Mouse (Mus musculus): ENCODE measurements around the gene Esrrg. TPM values are rescaled to one million over a fixed set of nuclear protein-coding genes. Genes with fewer than 3 reads are reported as not detected.

Gene Esrrg
- polyA plus RNA-seq, 1 experiment from 2014 or later: 36.6 TPM

GRCm38 (mm10) chr1:188031276-188031675, 422.7 kb downstream of the Esrrg start:
- H3K27me3 ChIP-seq: no peaks in the 10 kb centered on the region
- H3K4me1 ChIP-seq (replicated peaks): peaks cover 12% of the 10 kb centered on the region
- no peak overlapping the region for H3K27ac ChIP-seq (replicated peaks)
- no peak overlapping the region for H3K4me2 ChIP-seq
- no peak overlapping the region for H3K9ac ChIP-seq
- H3K9me3 ChIP-seq: no peaks in the 10 kb centered on the region
- no peaks in the 10 kb centered on the region for H3K36me3 ChIP-seq
- ATAC-seq (ENCODE audit: low FRiP score, low read depth): no peak
- WGBS: 22% methylated on average over 4 of the region's 4 CpGs
- no peak overlapping the region for H3K4me3 ChIP-seq

GRCm38 (mm10) chr1:188035957-188036356, 427.4 kb downstream of the Esrrg start:
- Histone ChIP-seq H3K36me3 (no peaks in the 10 kb centered on the region), H3K4me2 (no peak overlapping the region), H3K27me3 (no peaks in the 10 kb centered on the region), H3K27ac (replicated peaks) (no peak overlapping the region), H3K9ac (no peak overlapping the region), H3K4me1 (replicated peaks) (no peaks in the 10 kb centered on the region; the same call in 1 of the 2 replicates), H3K9me3 (no peaks in the 10 kb centered on the region), H3K4me3 (no peak overlapping the region)
- ATAC-seq (ENCODE audit: low FRiP score, low read depth): no peak
- WGBS: 50% methylated on average over 8 of the region's 8 CpGs

- peak; percentile 42; the same call in 1 of the 2 replicates for ATAC-seq (ENCODE audit: low FRiP score, low read depth)
- Histone ChIP-seq H3K27me3 (no peaks in the 10 kb centered on the region), H3K36me3 (no peaks in the 10 kb centered on the region), H3K4me1 (replicated peaks) (no peaks in the 10 kb centered on the region), H3K9me3 (no peaks in the 10 kb centered on the region), H3K9ac (no peak overlapping the region), H3K4me3 (no peak overlapping the region), H3K27ac (replicated peaks) (no peak overlapping the region), H3K4me2 (no peak overlapping the region)
- 63% methylated on average over 6 of the region's 6 CpGs for WGBS
Measured at GRCm38 (mm10) chr1:188046691-188047121, 438.1 kb downstream of the Esrrg start.

- no peak overlapping the region for H3K4me2 ChIP-seq
- H3K9me3 ChIP-seq: no peaks in the 10 kb centered on the region
- H3K27ac ChIP-seq (replicated peaks): no peak overlapping the region
- H3K9ac ChIP-seq: no peak overlapping the region
- ATAC-seq (ENCODE audit: low FRiP score, low read depth): no peak
- H3K27me3 ChIP-seq: no peaks in the 10 kb centered on the region
- no peaks in the 10 kb centered on the region for H3K36me3 ChIP-seq
- no peaks in the 10 kb centered on the region for H3K4me1 ChIP-seq (replicated peaks)
- no peak overlapping the region for H3K4me3 ChIP-seq
- WGBS: 86% methylated on average over 3 of the region's 3 CpGs
Measured at GRCm38 (mm10) chr1:188047148-188047547, 438.6 kb downstream of the Esrrg start.

- H3K27me3 ChIP-seq: no peaks in the 10 kb centered on the region
- H3K9me3 ChIP-seq: no peaks in the 10 kb centered on the region
- ATAC-seq (ENCODE audit: low FRiP score, low read depth): no peak
- no peaks in the 10 kb centered on the region for H3K4me1 ChIP-seq (replicated peaks)
- H3K9ac ChIP-seq: no peak overlapping the region
- no peak overlapping the region for H3K27ac ChIP-seq (replicated peaks)
- 87% methylated on average over 3 of the region's 3 CpGs for WGBS
- H3K4me2 ChIP-seq: no peak overlapping the region
- H3K4me3 ChIP-seq: no peak overlapping the region
- H3K36me3 ChIP-seq: no peaks in the 10 kb centered on the region
Measured at GRCm38 (mm10) chr1:188055888-188056287, 447.3 kb downstream of the Esrrg start.

GRCm38 (mm10) chr1:188057892-188058291, 449.3 kb downstream of the Esrrg start:
- Histone ChIP-seq H3K36me3 (no peaks in the 10 kb centered on the region), H3K9me3 (no peaks in the 10 kb centered on the region), H3K4me3 (no peak overlapping the region), H3K9ac (no peak overlapping the region), H3K4me2 (no peak overlapping the region), H3K4me1 (replicated peaks) (no peaks in the 10 kb centered on the region), H3K27me3 (no peaks in the 10 kb centered on the region), H3K27ac (replicated peaks) (no peak overlapping the region)
- no peak for ATAC-seq (ENCODE audit: low FRiP score, low read depth)
- 51% methylated on average over 4 of the region's 4 CpGs for WGBS

GRCm38 (mm10) chr1:188059006-188059405, 450.4 kb downstream of the Esrrg start:
- Histone ChIP-seq H3K9ac (no peak overlapping the region), H3K27me3 (no peaks in the 10 kb centered on the region), H3K4me2 (no peak overlapping the region), H3K27ac (replicated peaks) (no peak overlapping the region), H3K9me3 (no peaks in the 10 kb centered on the region), H3K36me3 (no peaks in the 10 kb centered on the region), H3K4me1 (replicated peaks) (no peaks in the 10 kb centered on the region), H3K4me3 (no peak overlapping the region)
- 88% methylated on average over 6 of the region's 6 CpGs for WGBS
- ATAC-seq (ENCODE audit: low FRiP score, low read depth): no peak

- Histone ChIP-seq H3K27ac (replicated peaks) (no peak overlapping the region), H3K27me3 (no peaks in the 10 kb centered on the region), H3K9ac (no peak overlapping the region), H3K9me3 (no peaks in the 10 kb centered on the region), H3K4me1 (replicated peaks) (no peaks in the 10 kb centered on the region), H3K36me3 (no peaks in the 10 kb centered on the region), H3K4me3 (no peak overlapping the region), H3K4me2 (no peak overlapping the region)
- 79% methylated on average over 7 of the region's 7 CpGs for WGBS
- no peak for ATAC-seq (ENCODE audit: low FRiP score, low read depth)
Measured at GRCm38 (mm10) chr1:188060493-188060892, 451.9 kb downstream of the Esrrg start.

GRCm38 (mm10) chr1:188068833-188069232, 460.2 kb downstream of the Esrrg start:
- Histone ChIP-seq H3K27me3 (no peaks in the 10 kb centered on the region), H3K4me2 (no peak overlapping the region), H3K4me1 (replicated peaks) (no peaks in the 10 kb centered on the region), H3K36me3 (no peaks in the 10 kb centered on the region), H3K4me3 (no peak overlapping the region), H3K9me3 (no peaks in the 10 kb centered on the region), H3K27ac (replicated peaks) (no peak overlapping the region), H3K9ac (no peak overlapping the region)
- ATAC-seq (ENCODE audit: low FRiP score, low read depth): no peak
- 82% methylated on average over 9 of the region's 9 CpGs for WGBS

- no peaks in the 10 kb centered on the region for H3K36me3 ChIP-seq
- no peak overlapping the region for H3K4me2 ChIP-seq
- no peak for ATAC-seq (ENCODE audit: low FRiP score, low read depth)
- no peak overlapping the region for H3K4me3 ChIP-seq
- H3K9me3 ChIP-seq: no peaks in the 10 kb centered on the region
- H3K4me1 ChIP-seq (replicated peaks): no peaks in the 10 kb centered on the region
- H3K27me3 ChIP-seq: no peaks in the 10 kb centered on the region
- no peak overlapping the region for H3K9ac ChIP-seq
- no peak overlapping the region for H3K27ac ChIP-seq (replicated peaks)
Measured at GRCm38 (mm10) chr1:188069849-188070248, 461.3 kb downstream of the Esrrg start.

GRCm38 (mm10) chr1:188077561-188078195, 469.1 kb downstream of the Esrrg start:
- Histone ChIP-seq H3K9me3 (no peaks in the 10 kb centered on the region), H3K4me3 (no peak overlapping the region), H3K9ac (no peak overlapping the region), H3K27me3 (no peaks in the 10 kb centered on the region), H3K4me2 (no peak overlapping the region), H3K27ac (replicated peaks) (no peak overlapping the region), H3K36me3 (no peaks in the 10 kb centered on the region), H3K4me1 (replicated peaks) (peaks cover 9% of the 10 kb centered on the region)
- WGBS: 86% methylated on average over 11 of the region's 11 CpGs
- peak; percentile 56; the same call in 1 of the 2 replicates for ATAC-seq (ENCODE audit: low FRiP score, low read depth)

GRCm38 (mm10) chr1:188080261-188080875, 471.8 kb downstream of the Esrrg start:
- no peaks in the 10 kb centered on the region for H3K27me3 ChIP-seq
- no peak overlapping the region for H3K4me3 ChIP-seq
- WGBS: 51% methylated on average over 12 of the region's 12 CpGs
- H3K9ac ChIP-seq: no peak overlapping the region
- no peak overlapping the region for H3K4me2 ChIP-seq
- ATAC-seq (ENCODE audit: low FRiP score, low read depth): no peak
- no peaks in the 10 kb centered on the region for H3K36me3 ChIP-seq
- no peaks in the 10 kb centered on the region for H3K9me3 ChIP-seq
- H3K27ac ChIP-seq (replicated peaks): no peak overlapping the region
- H3K4me1 ChIP-seq (replicated peaks): peaks cover 18% of the 10 kb centered on the region
